Mouse (Mus musculus) layer of hippocampus, adult 18-20 months (tissue): ENCODE results near the gene Rab3b. TPM values are rescaled to one million over a fixed set of nuclear protein-coding genes. Genes with fewer than 3 reads are reported as not detected.
"Not testable (repeated sequence)": the region's sequence is repeated elsewhere in the genome, so short reads cannot be mapped to it uniquely, and the experiment has no call there.

Source experiments
- DNase-seq, 2 experiments: peaks; one replicate each; pipeline ENCODE4 v3.0.0; 2022; ENCODE audit warnings: low spot score in 2 of 2
- total RNA-seq, 2 experiments: library from RNA; stranded (reverse); gene quantifications; 2 replicates each; pipeline ENCODE4 v1.2.3; 2021

Gene Rab3b
- total RNA-seq, 2 experiments from 2014 or later, result 54.8 to 58.8 TPM

DNA sequence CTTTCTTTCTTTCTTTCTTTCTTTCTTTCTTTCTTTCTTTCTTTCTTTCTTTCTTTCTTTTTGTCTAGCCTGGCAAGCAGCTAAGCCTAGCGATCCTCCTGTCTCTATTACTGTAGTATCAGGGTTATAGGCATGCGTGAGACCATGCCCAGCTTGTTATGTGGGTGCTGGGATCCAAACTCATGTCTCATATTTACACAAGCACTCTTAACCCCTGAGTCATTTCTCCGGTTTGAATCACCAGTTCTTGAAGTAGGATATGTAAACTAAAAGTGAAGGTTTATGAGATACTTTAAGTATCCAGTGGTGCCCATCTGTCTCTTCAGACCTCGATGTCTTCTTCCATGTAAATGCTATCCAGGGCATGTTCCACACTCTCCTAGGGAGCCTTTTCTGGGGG lies 8.6 kb downstream of the Rab3b start:
- DNase-seq, result no peak

DNA sequence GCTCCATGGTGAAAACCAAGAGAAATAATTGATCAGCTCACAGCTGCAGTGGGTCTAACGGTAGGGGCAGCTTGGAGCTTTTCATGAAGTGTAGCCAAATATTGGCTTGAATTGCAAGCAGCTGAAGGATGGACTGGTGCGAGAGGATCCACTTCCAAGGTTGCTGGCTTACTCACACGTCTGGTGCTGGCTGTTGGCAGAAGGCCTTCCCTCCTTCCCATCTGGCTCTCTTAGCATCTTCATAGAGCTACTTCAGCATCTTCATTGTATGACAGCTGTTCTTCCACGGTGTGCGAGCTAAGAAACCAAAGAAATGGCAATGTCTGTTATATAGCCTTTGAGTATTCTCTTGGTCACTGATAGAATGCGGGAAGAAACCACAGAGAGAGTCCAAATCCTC lies 12.0 kb downstream of the Rab3b start:
- DNase-seq, result no peak

DNA sequence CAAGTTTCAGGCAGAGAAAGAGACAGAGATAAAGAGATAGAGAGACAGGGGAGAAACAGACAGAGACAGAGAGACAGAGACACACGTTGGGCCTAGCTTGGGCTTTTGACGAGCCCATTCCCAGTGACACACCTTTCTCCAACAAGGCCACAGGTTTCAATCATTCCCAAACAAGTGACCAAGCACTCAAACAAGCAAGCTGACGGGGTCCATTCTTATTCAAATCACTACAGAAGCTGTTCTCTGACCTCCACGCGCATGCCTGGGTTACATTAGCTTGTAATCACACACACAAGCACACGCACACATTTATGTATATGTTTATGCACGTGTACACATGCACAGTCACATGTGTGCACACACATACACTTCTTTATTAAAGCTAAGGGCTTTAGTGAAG lies 21.6 kb downstream of the Rab3b start:
- DNase-seq, result no peak

DNA sequence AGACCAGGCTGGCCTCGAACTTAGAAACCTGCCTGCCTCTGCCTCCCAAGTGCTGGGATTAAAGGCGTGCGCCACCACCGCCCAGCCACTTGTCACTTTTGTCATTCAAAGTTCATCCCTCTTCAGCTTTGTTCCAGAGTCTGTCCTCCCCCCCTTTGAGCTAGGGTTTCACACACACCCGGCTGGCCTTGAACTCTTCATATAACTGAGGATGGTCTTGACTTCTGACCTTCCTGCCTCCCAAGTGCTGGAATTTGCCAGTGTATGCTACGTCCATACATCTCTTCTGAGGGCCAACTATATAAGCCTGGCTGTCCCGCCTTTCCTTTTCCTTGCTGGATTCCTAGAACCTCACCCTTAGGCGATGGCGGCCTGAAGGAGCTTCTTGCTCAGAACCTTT lies 24.0 kb downstream of the Rab3b start:
- DNase-seq, result no peak

DNA sequence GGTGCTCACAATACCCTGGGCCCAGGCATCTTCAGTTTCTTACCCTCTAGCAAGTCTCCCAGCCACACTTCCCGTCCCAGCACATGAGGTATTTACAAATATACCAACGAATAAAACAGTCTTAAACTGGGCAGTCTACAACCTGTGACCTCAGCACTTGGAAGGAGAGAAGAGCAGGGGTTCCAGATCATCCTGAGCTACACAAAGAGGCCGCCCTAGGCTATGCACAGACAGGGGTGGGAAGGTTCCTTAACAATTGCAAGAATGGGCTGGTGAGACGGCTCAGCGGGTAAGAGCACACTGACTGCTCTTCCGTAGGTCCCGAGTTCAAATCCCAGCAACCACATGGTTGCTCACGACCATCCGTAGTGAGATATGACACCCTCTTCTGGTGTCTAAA lies 24.5 kb downstream of the Rab3b start:
- no peak for DNase-seq

DNA sequence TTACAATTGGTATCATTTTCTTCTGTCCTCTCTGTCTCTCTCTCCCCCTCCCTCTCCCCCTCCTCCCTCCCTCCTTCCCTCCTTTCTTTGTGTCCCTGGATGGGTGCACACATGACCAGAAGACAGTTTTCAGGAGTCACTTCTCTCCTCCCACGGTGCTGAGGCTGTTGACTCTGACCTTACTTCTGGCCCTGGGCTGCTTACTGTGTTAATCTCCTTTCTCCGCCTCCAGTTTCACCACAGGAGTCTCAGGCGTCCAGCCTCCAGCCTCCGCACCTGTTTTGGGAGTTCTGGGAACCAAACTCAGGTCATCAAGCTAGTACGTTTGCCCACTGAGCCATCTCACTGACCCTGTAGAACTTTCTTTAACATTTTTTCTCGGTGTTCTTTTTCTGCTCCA lies 25.2 kb downstream of the Rab3b start:
- no peak for DNase-seq

DNA sequence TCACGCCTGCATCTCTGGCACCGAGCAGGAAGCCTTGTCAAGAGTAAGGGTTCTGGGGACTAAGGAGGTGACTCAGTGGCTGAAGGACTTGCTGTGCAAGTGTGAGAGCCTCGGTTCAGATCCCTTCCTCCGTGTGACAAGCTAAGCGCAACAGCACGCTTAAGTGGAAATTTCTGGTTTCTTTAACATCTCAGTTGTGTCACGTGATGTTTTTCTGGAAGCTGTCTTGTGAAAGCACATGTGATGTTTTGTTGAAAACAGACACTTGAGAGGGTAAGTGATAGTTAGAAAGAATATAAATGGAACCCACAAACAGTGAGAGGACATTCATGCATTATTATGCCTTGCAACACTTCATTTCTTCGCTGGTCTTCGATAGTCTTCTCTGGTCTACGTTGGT lies 25.9 kb downstream of the Rab3b start:
- no peak for DNase-seq

DNA sequence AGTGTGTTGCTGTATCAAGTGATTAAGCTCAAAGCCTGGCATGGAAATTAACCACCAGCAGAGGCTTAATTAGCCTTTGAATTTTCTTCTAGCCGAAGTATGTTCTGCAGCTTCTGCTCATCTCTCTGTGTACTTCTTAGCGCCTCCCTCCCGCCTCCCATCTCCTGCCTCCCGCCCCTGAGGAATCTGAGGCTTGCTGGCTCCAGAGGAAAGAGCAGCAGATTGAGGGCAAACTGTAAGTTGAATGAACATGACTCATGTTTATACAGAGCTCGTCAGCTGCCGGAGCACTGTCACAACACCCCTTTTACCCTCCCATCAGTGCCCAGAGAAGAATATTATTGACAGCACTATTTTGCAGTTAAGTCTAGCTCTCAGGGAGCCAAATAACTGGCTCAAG lies 27.0 kb downstream of the Rab3b start:
- DNase-seq, result peak; percentile 49 to 54

DNA sequence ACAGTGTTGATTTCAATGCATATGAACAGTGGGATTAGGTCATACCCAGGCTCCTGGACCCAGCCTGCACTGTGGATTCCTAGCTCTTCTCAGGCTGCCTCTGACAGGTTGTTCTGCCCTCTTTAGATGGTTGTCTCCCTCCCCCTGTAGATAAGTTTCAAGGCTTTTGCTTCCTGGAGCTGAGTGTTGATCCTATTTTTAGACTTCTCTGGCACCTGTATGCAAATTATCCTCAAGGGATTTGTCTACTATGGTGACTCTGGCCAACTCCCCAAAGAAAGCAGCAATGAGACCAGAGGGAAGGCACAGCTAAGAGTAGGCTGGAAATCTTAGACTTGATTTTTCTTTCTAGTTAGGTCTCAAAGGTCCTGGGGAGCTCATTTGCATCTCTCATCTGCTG lies 28.6 kb downstream of the Rab3b start:
- DNase-seq, result no peak

DNA sequence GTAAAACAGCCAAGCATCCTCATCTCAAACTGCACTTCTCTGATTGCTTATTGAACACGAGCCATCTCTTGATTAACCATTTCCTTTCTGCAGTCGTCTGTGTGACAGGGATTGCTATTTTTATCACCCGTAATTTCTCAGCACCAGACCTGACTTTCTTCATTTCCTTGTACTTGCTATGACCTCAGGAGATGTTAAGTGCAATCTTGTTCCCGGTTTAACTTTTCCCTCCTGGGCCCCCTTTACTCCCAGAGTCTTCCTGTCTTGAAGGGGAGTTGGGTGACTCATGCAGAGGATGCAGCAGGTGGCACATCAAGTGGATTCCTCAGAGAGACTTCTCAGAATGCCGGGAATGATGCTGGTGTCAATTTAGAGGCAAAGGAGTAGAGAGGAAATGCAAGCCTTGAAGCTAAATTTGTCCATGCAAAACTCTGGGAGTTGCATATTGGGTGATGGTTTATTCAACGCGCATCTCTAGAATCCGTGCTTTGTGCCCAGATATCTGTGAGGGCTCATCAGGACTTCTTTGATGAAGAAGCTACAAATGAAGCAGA lies 31.1 kb downstream of the Rab3b start:
- DNase-seq, result no peak

DNA sequence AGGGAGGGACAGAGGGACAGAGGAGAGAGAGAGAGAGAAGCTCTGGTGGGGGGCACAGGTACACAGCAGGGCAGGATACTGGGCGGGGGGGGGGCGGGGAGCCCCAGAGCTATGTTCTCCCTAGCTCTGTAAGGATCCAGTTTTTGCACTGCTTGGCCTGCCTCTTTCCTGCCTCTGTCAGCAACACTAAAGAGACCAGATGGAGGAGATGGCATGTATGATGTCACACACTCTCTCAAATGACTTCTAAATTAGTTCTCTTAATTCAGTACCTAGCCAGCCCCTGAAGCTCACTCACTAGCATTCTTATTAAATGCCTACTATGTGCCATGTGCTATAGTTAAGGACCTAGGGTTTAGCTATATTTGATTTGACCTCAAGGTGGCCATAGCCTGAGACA lies 33.0 kb downstream of the Rab3b start:
- DNase-seq, result peak in 1 of 2 experiments; percentile 48

DNA sequence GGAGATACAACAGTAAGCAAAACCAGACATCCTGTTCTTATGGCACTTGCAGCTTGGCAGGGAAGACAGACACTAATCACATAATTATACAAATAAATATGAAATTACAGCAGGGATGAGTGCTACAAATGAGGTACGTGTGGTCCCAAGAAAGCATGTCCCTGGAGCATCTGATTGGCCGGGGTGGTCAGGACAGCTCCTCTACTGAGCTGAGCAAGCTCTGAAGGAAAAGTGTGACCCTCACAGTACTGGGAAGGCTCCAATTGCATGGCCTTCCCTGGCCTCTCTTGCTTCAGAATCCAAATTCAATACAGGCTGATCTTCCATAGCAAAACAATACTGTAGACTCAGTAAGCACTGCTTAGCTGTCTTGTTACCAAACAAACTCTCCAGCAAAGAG lies 34.3 kb downstream of the Rab3b start:
- no peak for DNase-seq

DNA sequence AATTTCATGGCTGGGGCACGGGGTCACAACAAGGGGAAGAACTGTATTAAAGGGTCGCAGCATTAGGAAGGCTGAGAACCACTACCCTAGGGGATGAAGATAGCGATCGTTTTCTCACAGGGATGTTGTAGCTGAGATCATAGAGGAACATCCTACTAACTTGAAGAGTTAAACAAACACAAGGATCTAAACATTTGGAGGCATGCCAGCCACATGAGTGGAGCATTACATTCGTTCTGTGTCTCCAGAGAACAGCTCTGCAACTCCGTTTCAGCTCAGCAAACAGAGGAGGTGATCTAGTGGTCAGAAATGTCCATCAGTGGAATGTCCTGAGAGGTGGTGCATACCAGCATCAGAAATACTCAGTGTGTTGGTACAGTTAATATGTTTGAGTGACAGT lies 35.5 kb downstream of the Rab3b start:
- DNase-seq, result no peak

DNA sequence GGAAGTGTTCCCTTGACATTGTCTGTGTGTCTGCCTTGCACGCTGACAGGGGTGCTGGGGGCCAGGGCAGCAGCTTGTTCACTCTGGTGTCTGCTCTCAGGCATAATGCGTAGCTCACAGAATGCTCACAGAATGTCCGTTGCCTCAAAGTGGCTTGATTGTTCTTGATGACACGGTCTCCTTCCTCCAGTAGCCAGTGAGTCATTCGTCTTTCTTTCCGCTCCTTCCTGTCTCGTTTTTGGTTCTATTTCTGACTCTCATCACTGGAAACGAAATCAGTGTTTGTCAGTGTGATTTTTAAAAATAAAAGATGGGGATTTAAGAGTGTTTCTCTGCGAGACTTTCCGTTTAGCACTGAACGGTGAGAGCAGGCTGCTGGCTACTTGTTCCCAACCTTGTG lies 36.2 kb downstream of the Rab3b start:
- no peak for DNase-seq

DNA sequence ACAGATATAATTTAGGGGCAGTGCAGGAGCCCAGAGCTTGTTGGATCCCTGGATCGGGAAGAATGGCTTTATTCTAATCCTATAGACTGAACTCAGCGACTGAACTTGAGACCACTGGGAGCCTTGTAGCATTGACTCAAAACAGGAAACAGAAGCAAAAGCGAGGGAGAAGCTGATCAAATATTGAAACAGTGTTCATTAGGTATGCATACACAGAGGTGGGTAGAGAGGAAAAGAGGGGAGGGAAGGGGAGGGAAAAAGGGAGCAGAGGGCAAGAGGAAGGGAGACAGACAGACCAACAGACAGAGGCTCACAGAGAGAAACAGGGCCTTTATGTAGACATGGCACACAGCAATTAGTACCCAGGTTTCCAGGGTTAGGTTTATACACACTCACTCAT lies 38.8 kb downstream of the Rab3b start:
- DNase-seq, result no peak

DNA sequence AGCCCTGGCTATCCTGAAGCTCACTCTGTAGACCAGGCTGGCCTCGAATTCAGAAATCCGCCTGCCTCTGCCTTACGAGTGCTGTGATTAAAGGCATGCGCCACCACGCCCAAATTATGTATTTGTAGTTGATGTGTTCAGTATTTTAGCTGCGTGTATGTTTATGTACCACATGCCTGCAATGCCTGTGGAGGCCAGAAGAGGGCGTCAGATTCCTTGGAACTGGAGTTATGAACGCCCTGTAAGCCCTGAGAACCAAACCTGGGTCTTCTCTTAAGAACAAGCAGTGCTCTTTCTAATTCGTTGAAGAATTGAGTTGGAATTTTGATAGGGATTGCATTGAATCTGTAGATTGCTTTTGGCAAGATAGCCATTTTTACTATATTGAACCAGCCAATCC lies 49.1 kb downstream of the Rab3b start:
- DNase-seq, result not testable (repeated sequence)

DNA sequence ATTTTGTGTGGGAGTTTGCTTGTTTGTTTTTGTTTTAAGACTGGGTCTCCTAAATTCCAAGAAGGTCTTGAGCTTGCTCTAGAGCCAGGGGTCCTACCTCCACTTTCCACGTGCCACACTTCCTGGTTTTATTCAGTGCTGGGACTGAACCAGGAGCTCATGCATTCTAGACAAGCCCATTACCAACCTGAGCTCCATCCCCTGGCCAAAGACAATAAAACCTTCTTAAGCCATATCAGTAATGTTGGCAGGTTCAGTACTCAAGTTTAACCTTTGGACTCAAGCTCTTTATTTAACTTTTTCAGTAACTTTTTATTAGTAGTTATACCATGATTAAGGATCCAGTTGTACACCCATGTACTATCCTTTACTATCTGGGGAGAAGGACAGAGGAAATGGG lies 54.3 kb downstream of the Rab3b start:
- no peak for DNase-seq

DNA sequence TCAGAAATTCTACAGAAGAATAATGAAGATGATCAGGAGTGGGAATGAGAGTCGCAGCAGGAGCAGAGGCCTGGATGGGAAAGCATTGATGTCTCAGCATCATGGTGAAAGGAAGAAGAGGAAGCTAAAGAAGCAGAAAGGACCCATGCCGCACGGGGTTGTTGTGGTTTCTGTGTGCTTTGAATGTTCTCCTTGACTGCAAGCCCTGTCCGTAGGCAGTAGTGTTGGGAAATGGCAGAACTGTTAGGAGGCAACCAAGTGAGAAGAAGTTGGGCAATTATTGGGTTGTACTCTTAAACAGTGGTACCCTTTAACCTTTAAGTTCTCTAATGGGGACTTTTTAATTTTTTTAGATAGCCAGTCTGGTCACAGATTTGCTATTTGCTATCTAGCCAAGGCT lies 56.0 kb downstream of the Rab3b start:
- DNase-seq, result no peak

DNA sequence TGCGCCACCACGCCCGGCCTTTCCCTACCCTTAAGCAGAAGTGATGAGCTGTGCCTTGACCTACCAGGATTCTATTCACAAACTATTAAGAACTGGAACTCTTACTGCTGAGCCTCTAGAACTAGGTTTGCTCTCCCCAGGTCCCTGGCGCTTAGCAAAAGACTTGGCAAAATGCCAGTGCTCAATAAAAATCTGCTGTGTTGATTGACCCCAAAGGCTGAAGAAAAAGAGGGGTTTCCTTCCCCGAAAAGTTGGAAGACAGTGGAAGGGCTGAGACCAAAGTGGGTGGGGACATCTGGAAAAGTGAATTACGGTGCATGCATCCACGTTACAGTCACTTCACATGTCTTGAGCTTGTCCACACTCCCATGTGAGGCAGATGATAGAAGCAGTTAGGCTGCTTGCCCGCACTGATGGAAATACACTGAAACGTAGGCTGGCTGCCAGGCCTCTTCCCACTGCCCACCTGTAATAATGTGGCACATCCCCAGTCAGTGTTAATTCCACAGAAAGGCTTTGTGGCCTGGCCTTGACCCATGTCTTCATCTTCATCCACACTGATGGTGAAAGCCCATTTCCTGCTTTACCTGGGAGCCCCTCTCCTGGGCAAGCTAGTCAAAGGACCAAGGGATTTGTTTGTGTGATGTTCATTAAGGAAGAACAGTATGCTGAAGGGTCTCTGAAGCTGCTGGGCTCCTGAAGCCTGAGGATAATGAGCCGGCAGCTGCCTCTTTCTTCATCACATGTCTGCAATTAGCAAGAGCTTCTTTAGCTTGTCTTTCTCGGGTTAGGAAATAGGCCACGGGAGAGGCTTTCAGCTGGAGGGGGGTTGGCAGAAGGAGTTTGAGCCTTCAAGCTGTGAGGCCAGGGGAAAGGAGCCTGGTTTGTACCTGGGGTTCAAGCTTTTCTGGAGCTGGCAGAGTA lies 59.2 kb downstream of the Rab3b start:
- DNase-seq, result peak; percentile 42 to 69

DNA sequence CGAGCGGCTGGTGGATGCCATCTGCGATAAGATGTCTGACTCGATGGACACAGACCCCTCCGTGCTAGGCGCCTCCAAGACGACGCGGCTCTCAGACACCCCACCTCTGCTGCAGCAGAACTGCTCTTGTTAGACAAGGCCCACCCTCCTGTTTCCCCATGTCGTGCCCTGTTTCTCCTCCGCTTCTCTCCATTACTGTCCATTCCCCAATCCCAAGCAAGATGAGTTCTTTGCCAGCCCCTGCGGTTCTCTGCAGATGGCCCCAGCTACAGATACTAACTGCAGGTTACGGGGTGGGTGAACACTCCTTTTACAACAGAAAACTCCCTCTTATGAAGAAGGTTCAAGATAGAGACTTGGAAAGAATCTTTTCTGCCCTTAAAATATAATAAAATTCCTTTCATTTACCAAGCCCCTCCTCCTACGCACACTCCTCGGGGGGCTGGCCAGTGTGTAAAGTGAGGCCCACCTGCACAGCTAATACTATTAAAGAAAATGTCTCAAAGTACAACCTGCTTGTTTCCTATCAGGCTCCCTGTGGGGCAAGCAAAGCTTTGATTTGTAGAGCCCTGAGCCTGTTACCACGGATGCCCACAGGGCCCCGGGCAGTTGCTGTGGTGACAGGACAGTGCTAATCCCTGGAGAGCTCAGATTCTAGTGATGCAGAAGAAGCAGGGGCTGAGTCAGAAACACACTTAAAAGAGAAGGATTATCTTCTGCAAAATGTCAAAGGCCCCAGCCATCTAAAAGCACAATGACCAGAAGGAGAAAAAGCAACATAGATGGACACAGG lies 62.0 kb downstream of the Rab3b start:
- DNase-seq, result no peak

DNA sequence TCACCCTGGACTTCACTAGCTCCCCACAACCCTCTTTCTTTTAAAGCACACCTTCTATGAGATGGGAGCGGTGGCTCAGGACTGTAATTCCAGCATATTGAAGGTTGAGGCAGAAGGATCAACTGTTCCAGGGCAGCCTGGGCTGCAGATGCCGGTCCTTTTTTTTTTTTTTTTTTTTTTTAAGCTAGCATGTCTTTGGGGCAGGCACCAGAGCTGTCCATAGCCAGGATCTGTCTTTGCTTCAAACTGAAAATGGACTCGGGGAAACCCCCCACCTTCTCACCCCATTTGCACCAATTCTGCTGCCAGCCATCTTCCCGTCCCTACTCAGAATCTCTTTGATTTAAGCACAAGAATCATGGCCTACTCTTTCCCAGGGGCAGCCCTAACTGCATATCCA lies 63.3 kb downstream of the Rab3b start:
- no peak for DNase-seq
